Mouse (Mus musculus): ENCODE results near the gene Gpc5. TPM values are rescaled to one million over a fixed set of nuclear protein-coding genes. Genes with fewer than 3 reads are reported as not detected.

Gpc5 gene
- total RNA-seq, 2 experiments from 2014 or later = 26.6 to 31.1 TPM

- intact Hi-C loops (cut with DNase I) = no loop called here
- DNase-seq = peak; percentile 12
Measured at GRCm38 (mm10) chr14:116558141-116558800, 1466.3 kb downstream of the Gpc5 start.

GRCm38 (mm10) chr14:116559990-116560389, 1468.0 kb downstream of the Gpc5 start:
- intact Hi-C loops (cut with DNase I) = no loop called here
- DNase-seq = peak; percentile 10

Small RNA genes within 50 kb of the gene (microRNA-seq; reads per million reads assigned to microRNA genes)
- gene Mir17 (8,148 reads per million, percentile 94 among the genes with 10 or more reads in this experiment), gene Mir18 (1,023 reads per million, percentile 76 among the genes with 10 or more reads in this experiment), gene Mir19a (1.5 reads per million), gene Mir19b-1 (1.2 reads per million), gene Mir20a (2,133 reads per million, percentile 82 among the genes with 10 or more reads in this experiment), gene Mir92-1 (2,310 reads per million, percentile 83 among the genes with 10 or more reads in this experiment)
